Comparison of ENCODE assay signal across 25 mouse cellular contexts in the genomic region with DNA sequence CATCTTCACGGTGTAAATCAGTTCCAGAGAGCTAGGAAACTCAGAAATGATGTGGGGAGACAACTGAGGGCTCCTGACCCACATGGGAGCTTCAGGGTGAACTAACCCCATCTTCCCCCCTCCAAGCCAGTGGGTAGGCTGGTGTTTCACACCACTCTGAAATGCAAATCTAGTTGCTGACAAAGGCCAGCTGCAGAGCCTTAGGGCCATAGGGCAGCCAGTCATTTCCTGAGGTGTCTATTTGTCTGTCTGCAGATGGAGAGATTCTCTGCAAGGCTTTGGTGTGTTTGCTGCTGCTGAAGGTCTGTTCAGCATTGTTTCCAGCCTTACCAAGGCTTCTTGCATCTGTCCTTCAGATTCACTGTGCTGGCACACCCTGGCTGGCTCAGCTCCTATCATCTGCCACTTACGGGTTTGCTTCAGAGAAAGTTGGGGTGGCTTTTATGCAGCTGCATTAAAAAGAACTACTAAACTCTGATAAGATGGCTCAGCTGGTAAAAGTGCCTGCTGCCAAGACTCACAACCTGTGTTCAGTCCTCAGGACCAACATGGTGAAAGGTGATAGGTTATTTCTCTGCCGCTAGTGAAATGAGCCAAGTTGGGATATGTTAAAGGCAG. TPM values are rescaled to one million over a fixed set of nuclear protein-coding genes. Genes with fewer than 3 reads are reported as not detected.
A peak's percentile ranks its signal among the peaks of the same experiment; 100 is the strongest.
DNase-seq lines count a peak whose midpoint lies in the region; ATAC-seq and TF ChIP-seq lines count a peak whose summit lies in the region.
"Had no signal": no experiment of that assay in that cellular context is flagged by ENCODE, and none has a peak within 500 bp of the region (broad histone marks: within the 10 kb centered on the region; RNA-seq: fewer than 3 reads in every experiment).

No protein-coding gene starts in this region.

- H3K4me2 ChIP-seq in forebrain, embryonic 11.5 days (ENCODE audit: low read depth, low read length, severe bottlenecking), result no peak overlapping the region
- H3K4me2 ChIP-seq in forebrain, postnatal 0 days (ENCODE audit: low read depth), result no peak overlapping the region
- no peak overlapping the region for H3K4me2 ChIP-seq in stomach, postnatal 0 days (replicated peaks; ENCODE audit: low read depth)
- H3K4me2 ChIP-seq: embryonic facial prominence, embryonic 15.5 days; forebrain, embryonic 12.5 days; liver, embryonic 11.5 days; stomach, embryonic 15.5 days had no signal

- H3K4me3 ChIP-seq in forebrain, embryonic 11.5 days (ENCODE audit: low read depth, low read length), result no peak overlapping the region
- H3K4me3 ChIP-seq in forebrain, postnatal 0 days (ENCODE audit: low read depth, low read length), result no peak overlapping the region
- peak overlapping the region; percentile 31; the same call in 1 of the 2 replicates for H3K4me3 ChIP-seq in thymus, adult 2 months (ENCODE audit: control insufficient read depth, insufficient read depth, low read length)
- H3K4me3 ChIP-seq in stomach, postnatal 0 days (ENCODE audit: low read depth, low read length), result no peak overlapping the region
- H3K4me3 ChIP-seq: embryonic facial prominence, embryonic 15.5 days; forebrain, embryonic 12.5 days; heart, adult 2 months; stomach, embryonic 15.5 days had no signal

- peaks cover 48% of the 10 kb centered on the region for H3K27me3 ChIP-seq in forebrain, embryonic 11.5 days (ENCODE audit: control insufficient read depth, insufficient read depth, low read length)
- H3K27me3 ChIP-seq in forebrain, postnatal 0 days (ENCODE audit: insufficient read depth, low read length), result peaks cover 40% of the 10 kb centered on the region
- no peaks in the 10 kb centered on the region; the same call in 1 of the 2 replicates for H3K27me3 ChIP-seq in thymus, adult 2 months (ENCODE audit: control insufficient read depth, insufficient read depth, low read length)
- H3K27me3 ChIP-seq in splenic B cell, adult 2 months (ENCODE audit: control insufficient read depth, insufficient read depth, low read length, poor library complexity, severe bottlenecking), result no peaks in the 10 kb centered on the region
- H3K27me3 ChIP-seq in stomach, postnatal 0 days (ENCODE audit: control insufficient read depth, insufficient read depth, low read length), result peaks cover 5% of the 10 kb centered on the region; the same call in 1 of the 2 replicates

- H3K27ac ChIP-seq in forebrain, embryonic 11.5 days (ENCODE audit: low read depth, low read length), result no peak overlapping the region
- no peak overlapping the region for H3K27ac ChIP-seq in forebrain, postnatal 0 days (ENCODE audit: low read depth, low read length)
- peak overlapping the region; percentile 68 for H3K27ac ChIP-seq in thymus, adult 2 months (ENCODE audit: control insufficient read depth, insufficient read depth, low read length)
- no peak overlapping the region for H3K27ac ChIP-seq in stomach, postnatal 0 days (replicated peaks)
- H3K27ac ChIP-seq: embryonic facial prominence, embryonic 15.5 days; forebrain, embryonic 12.5 days; heart, adult 2 months; stomach, embryonic 15.5 days had no signal

- DNase-seq in forebrain, embryonic 11.5 days (ENCODE audit: low spot score), result peak; percentile 17
- no peak for DNase-seq in forebrain, postnatal 0 days
- peak; percentile 18 for DNase-seq in thymus, adult 2 months
- DNase-seq in thymus, adult 18-20 months, result no peak
- DNase-seq in splenic B cell, adult 2 months (ENCODE audit: low read depth, low spot score), result peak; percentile 13
- DNase-seq in gastrocnemius, adult 18-20 months (ENCODE audit: low spot score), result no peak
- no peak for DNase-seq in stomach, postnatal 0 days (ENCODE audit: low spot score)
- DNase-seq: cerebellum, postnatal 10 days; gastrocnemius, postnatal 10 days; heart, adult 2 months; kidney, adult 11 months; lung, adult 2 months had no signal

- no peaks in the 10 kb centered on the region for H3K9me3 ChIP-seq in forebrain, embryonic 11.5 days (ENCODE audit: control insufficient read depth, low read length)
- no peaks in the 10 kb centered on the region for H3K9me3 ChIP-seq in forebrain, postnatal 0 days (ENCODE audit: low read length)
- H3K9me3 ChIP-seq in stomach, postnatal 0 days (ENCODE audit: control insufficient read depth, low read length), result no peaks in the 10 kb centered on the region
- H3K9me3 ChIP-seq: stomach, embryonic 15.5 days had no signal

- H3K4me1 ChIP-seq in forebrain, embryonic 11.5 days (replicated peaks; ENCODE audit: control insufficient read depth, insufficient read depth, low read length), result peaks cover 9% of the 10 kb centered on the region
- no peaks in the 10 kb centered on the region for H3K4me1 ChIP-seq in forebrain, postnatal 0 days (ENCODE audit: insufficient read depth)
- peaks cover 37% of the 10 kb centered on the region for H3K4me1 ChIP-seq in thymus, adult 2 months (replicated peaks; ENCODE audit: control insufficient read depth, insufficient read depth, low read length)
- H3K4me1 ChIP-seq in stomach, postnatal 0 days (replicated peaks; ENCODE audit: control insufficient read depth, insufficient read depth), result 0 out of 2 replicates have a peak, but pooled peaks cover 3% of the 10 kb centered on the region

- TF ChIP-seq POLR2A in thymus, adult 2 months (IDR thresholded peaks at IDR 0.05; ENCODE audit: control insufficient read depth, extremely low read depth, insufficient read depth, low read length, poor library complexity), result no peak

- WGBS in forebrain, embryonic 11.5 days, result 57% methylated on average over 3 of the region's 3 CpGs
- 44% methylated on average over 3 of the region's 3 CpGs for WGBS in forebrain, postnatal 0 days
- WGBS in thymus, adult 2 months, result 41% methylated on average over 3 of the region's 3 CpGs
- 34% methylated on average over 3 of the region's 3 CpGs for WGBS in stomach, postnatal 0 days

- no peak for ATAC-seq in forebrain, embryonic 11.5 days (replicated peaks; ENCODE audit: low FRiP score)
- no peak for ATAC-seq in forebrain, postnatal 0 days
- ATAC-seq in stomach, postnatal 0 days (ENCODE audit: low FRiP score, low TSS enrichment), result no peak
- ATAC-seq: Patski had no signal

- no peak for TF ChIP-seq EP300 in stomach, postnatal 0 days (optimal IDR thresholded peaks at IDR 0.05)

- no peaks in the 10 kb centered on the region for H3K36me3 ChIP-seq in forebrain, embryonic 11.5 days (ENCODE audit: control insufficient read depth, insufficient read depth, low read length)
- H3K36me3 ChIP-seq in forebrain, postnatal 0 days (ENCODE audit: insufficient read depth), result no peaks in the 10 kb centered on the region
- H3K36me3 ChIP-seq in thymus, adult 2 months (ENCODE audit: control insufficient read depth, insufficient read depth, low read length), result no peaks in the 10 kb centered on the region
- no peaks in the 10 kb centered on the region for H3K36me3 ChIP-seq in splenic B cell, adult 2 months (ENCODE audit: control insufficient read depth, insufficient read depth, low read length, poor library complexity, severe bottlenecking)
- no peaks in the 10 kb centered on the region for H3K36me3 ChIP-seq in stomach, postnatal 0 days (ENCODE audit: control insufficient read depth, insufficient read depth, low read length)
- H3K36me3 ChIP-seq: embryonic facial prominence, embryonic 15.5 days; forebrain, embryonic 12.5 days; stomach, embryonic 15.5 days had no signal

- no peak overlapping the region for H3K9ac ChIP-seq in forebrain, embryonic 11.5 days (ENCODE audit: low read length)
- no peak overlapping the region for H3K9ac ChIP-seq in forebrain, postnatal 0 days
- H3K9ac ChIP-seq in stomach, postnatal 0 days (ENCODE audit: low read length), result no peak overlapping the region
- H3K9ac ChIP-seq: embryonic facial prominence, embryonic 15.5 days; forebrain, embryonic 12.5 days; stomach, embryonic 15.5 days had no signal

- no peak for TF ChIP-seq CTCF in forebrain, postnatal 0 days (IDR thresholded peaks at IDR 0.05; ENCODE audit: low read depth)
- TF ChIP-seq CTCF in thymus, adult 2 months (IDR thresholded peaks at IDR 0.05; ENCODE audit: borderline replicate concordance, control insufficient read depth, extremely low read depth, insufficient read depth, low read length, poor library complexity), result no peak
- no peak for TF ChIP-seq CTCF in stomach, postnatal 0 days (IDR thresholded peaks at IDR 0.05; ENCODE audit: low read depth)

RNA-seq across cellular contexts. Expression of gene Grm6, which starts 1.9 kb away (rescaled TPM):
- polyA plus RNA-seq in forebrain, embryonic 11.5 days (2014; fragmentation: Nextera tagmentation; extraction: Ambion mirVana), result not detected in 2 replicates
- not detected in 2 replicates for total RNA-seq in forebrain, postnatal 0 days (2014; rRNA removed)
- not detected in 2 replicates for polyA plus RNA-seq in forebrain, postnatal 0 days (2015; fragmentation: Nextera tagmentation; extraction: Ambion mirVana)
- 2.3 and 2.9 TPM in 2 replicates for polyA plus RNA-seq in thymus, adult 2 months (2012; rRNA removed)
- not detected for total RNA-seq in gastrocnemius, adult 18-20 months (2021)
- 0.06 TPM in 1 of 2 replicates, not detected in the other for polyA plus RNA-seq in stomach, postnatal 0 days (2015; fragmentation: Nextera tagmentation; extraction: Ambion mirVana)
- total RNA-seq: gastrocnemius, postnatal 10 days; layer of hippocampus, postnatal 10 days; left cerebral cortex, adult 8-10 months; midbrain, postnatal 0 days had no signal
- polyA plus RNA-seq: C2C12; forebrain, embryonic 12.5 days; frontal cortex, adult 2 months; heart, postnatal 0 days; hindbrain, embryonic 11.5 days; midbrain, postnatal 0 days; Patski had no signal

RNA-seq across cellular contexts. Expression of gene Zfp879, which starts 7.3 kb away (rescaled TPM):
- polyA plus RNA-seq in forebrain, embryonic 11.5 days (2014; fragmentation: Nextera tagmentation; extraction: Ambion mirVana), result 0.79 and 1.3 TPM in 2 replicates
- 3.5 and 5.9 TPM in 2 replicates for total RNA-seq in forebrain, postnatal 0 days (2014; rRNA removed)
- 1.1 and 1.6 TPM in 2 replicates for polyA plus RNA-seq in forebrain, postnatal 0 days (2015; fragmentation: Nextera tagmentation; extraction: Ambion mirVana)
- 0.34 and 0.37 TPM in 2 replicates for polyA plus RNA-seq in thymus, adult 2 months (2012; rRNA removed)
- 1 to 10 TPM; 2.0 to 2.4 TPM for total RNA-seq in gastrocnemius, adult 18-20 months (2021)
- 0.30 and 0.31 TPM in 2 replicates for polyA plus RNA-seq in stomach, postnatal 0 days (2015; fragmentation: Nextera tagmentation; extraction: Ambion mirVana)
- total RNA-seq: neutrophil, adult 5-6 weeks had no signal

RNA-seq across cellular contexts. Expression of gene Zfp354c, which starts 21.1 kb away (rescaled TPM):
- polyA plus RNA-seq in forebrain, embryonic 11.5 days (2014; fragmentation: Nextera tagmentation; extraction: Ambion mirVana), result 37.7 and 41.7 TPM in 2 replicates
- total RNA-seq in forebrain, postnatal 0 days (2014; rRNA removed), result 42.7 and 46.6 TPM in 2 replicates
- 27.1 and 35.1 TPM in 2 replicates for polyA plus RNA-seq in forebrain, postnatal 0 days (2015; fragmentation: Nextera tagmentation; extraction: Ambion mirVana)
- 5.1 and 5.8 TPM in 2 replicates for polyA plus RNA-seq in thymus, adult 2 months (2012; rRNA removed)
- 1 to 10 TPM; 3.6 to 4.6 TPM for total RNA-seq in gastrocnemius, adult 18-20 months (2021)
- 4.9 and 5.4 TPM in 2 replicates for polyA plus RNA-seq in stomach, postnatal 0 days (2015; fragmentation: Nextera tagmentation; extraction: Ambion mirVana)

RNA-seq across cellular contexts. Expression of gene Zfp454, which starts 38.8 kb away (rescaled TPM):
- polyA plus RNA-seq in forebrain, embryonic 11.5 days (2014; fragmentation: Nextera tagmentation; extraction: Ambion mirVana), result 15.5 and 17.1 TPM in 2 replicates
- total RNA-seq in forebrain, postnatal 0 days (2014; rRNA removed), result 8.2 and 8.4 TPM in 2 replicates
- 7.7 and 8.7 TPM in 2 replicates for polyA plus RNA-seq in forebrain, postnatal 0 days (2015; fragmentation: Nextera tagmentation; extraction: Ambion mirVana)
- not detected in 2 replicates for polyA plus RNA-seq in thymus, adult 2 months (2012; rRNA removed)
- 1 to 10 TPM; 2.1 to 2.2 TPM for total RNA-seq in gastrocnemius, adult 18-20 months (2021)
- 1.6 and 1.9 TPM in 2 replicates for polyA plus RNA-seq in stomach, postnatal 0 days (2015; fragmentation: Nextera tagmentation; extraction: Ambion mirVana)
- total RNA-seq: neutrophil, adult 5-6 weeks had no signal
- polyA plus RNA-seq: C2C12 had no signal

Comparison
In these comparisons a context has a peak if more than half of its experiments do, and no peak if none do; other contexts are left out.
1. DNase-seq: peak in forebrain, embryonic 11.5 days (single experiment), thymus, adult 2 months (single experiment) and splenic B cell, adult 2 months (single experiment); none in forebrain, postnatal 0 days (single experiment), thymus, adult 18-20 months (0 of 2), gastrocnemius, adult 18-20 months (single experiment) and stomach, postnatal 0 days (single experiment).